Mouse (Mus musculus) heart, embryonic 12.5 days (tissue): ENCODE measurements at regions not wholly inside any gene's neighbourhood (a gene's known extent, or its start where the extent isn't known, plus 50 kb on each side); places are given as distances from the start of the nearest gene placed in this dataset.

Experiments used
- ATAC-seq: fragments of 200-750 bp; cut with Nextera tagmentation; 2 replicates; pipeline ENCODE4 v1.8.0; 2017; ENCODE audit warnings: moderate TSS enrichment, moderate library complexity; ENCODE audit not compliant: insufficient number of reproducible peaks, low FRiP score
- H3K27ac ChIP-seq: fragments of 300-500 bp; sonication (generic); 2 replicates; pipeline ENCODE4 v1.5.1; 2016; ENCODE audit warnings: mild to moderate bottlenecking, moderate library complexity; ENCODE audit not compliant: poor library complexity, severe bottlenecking
- H3K27me3 ChIP-seq: fragments of 300-500 bp; sonication (generic); replicated peaks from 2 replicates; pipeline ENCODE4 v1.6.1; 2016; ENCODE audit warnings: mild to moderate bottlenecking, moderate library complexity
- H3K36me3 ChIP-seq: fragments of 300-500 bp; sonication (generic); 2 replicates; pipeline ENCODE4 v1.6.1; 2016; ENCODE audit warnings: mild to moderate bottlenecking, moderate library complexity
- H3K4me1 ChIP-seq: fragments of 300-500 bp; sonication (generic); replicated peaks from 2 replicates; pipeline ENCODE4 v1.6.1; 2016; ENCODE audit warnings: mild to moderate bottlenecking
- H3K4me2 ChIP-seq: fragments of 300-500 bp; sonication (generic); 2 replicates; pipeline ENCODE4 v1.6.1; 2016; ENCODE audit warnings: mild to moderate bottlenecking, moderate library complexity
- H3K4me3 ChIP-seq: fragments of 300-500 bp; sonication (generic); 2 replicates; pipeline ENCODE4 v1.5.1; 2016; ENCODE audit warnings: mild to moderate bottlenecking
- H3K9ac ChIP-seq: fragments of 300-500 bp; sonication (generic); 2 replicates; pipeline ENCODE4 v1.6.1; 2016; ENCODE audit warnings: mild to moderate bottlenecking, moderate library complexity
- H3K9me3 ChIP-seq: fragments of 300-500 bp; sonication (generic); replicated peaks from 2 replicates; pipeline ENCODE4 v1.6.1; 2016; ENCODE audit warnings: mild to moderate bottlenecking, moderate library complexity
- whole genome bisulfite sequencing: fragments of 180-500 bp; shearing (Covaris S2); methylation state at CpG from one replicate; pipeline ENCODE4 v1.1.7; 2016; 5-methylcytosine and 5-hydroxymethylcytosine counted together

DNA sequence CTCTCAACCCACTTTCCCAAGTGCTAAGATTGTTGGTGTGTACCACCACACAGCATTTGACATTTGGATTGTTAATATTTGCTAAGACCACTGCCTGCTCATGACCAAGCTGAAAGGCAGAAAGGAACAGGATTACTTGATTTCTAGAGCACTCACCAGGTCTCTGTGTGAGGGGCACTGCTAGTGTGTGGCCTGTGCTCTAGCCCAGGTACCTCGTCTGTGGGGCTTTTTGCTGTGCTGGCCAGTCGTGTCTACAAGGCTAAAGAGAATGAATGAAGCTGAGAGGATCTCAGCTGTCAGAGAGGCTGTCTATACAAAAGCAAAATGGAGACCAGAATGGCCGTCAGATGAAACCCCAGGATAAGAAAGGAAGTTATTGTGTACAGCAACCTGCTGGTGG is 95.0 kb downstream of the Tmco5 start:
- Histone ChIP-seq H3K9ac (no peak overlapping the region), H3K27ac (no peak overlapping the region), H3K9me3 (no peaks in the 10 kb centered on the region), H3K4me1 (peaks cover 37% of the 10 kb centered on the region), H3K4me3 (no peak overlapping the region), H3K36me3 (no peaks in the 10 kb centered on the region), H3K27me3 (no peaks in the 10 kb centered on the region), H3K4me2 (no peak overlapping the region)
- no peak for ATAC-seq
- WGBS, result 69% methylated on average over 3 of the region's 3 CpGs

GRCm38 (mm10) chr2:116974152-116974551 is 95.7 kb downstream of the Tmco5 start:
- peaks cover 37% of the 10 kb centered on the region for H3K4me1 ChIP-seq
- WGBS, result 78% methylated on average over 9 of the region's 9 CpGs
- no peak overlapping the region for H3K27ac ChIP-seq
- no peaks in the 10 kb centered on the region for H3K9me3 ChIP-seq
- H3K4me3 ChIP-seq, result no peak overlapping the region
- H3K4me2 ChIP-seq, result no peak overlapping the region
- no peaks in the 10 kb centered on the region for H3K27me3 ChIP-seq
- ATAC-seq, result no peak
- no peak overlapping the region for H3K9ac ChIP-seq
- H3K36me3 ChIP-seq, result no peaks in the 10 kb centered on the region

GRCm38 (mm10) chr2:116974569-116975060 is 96.1 kb downstream of the Tmco5 start:
- 38% methylated on average over 7 of the region's 7 CpGs for WGBS
- H3K27me3 ChIP-seq, result no peaks in the 10 kb centered on the region
- no peaks in the 10 kb centered on the region for H3K9me3 ChIP-seq
- peaks cover 39% of the 10 kb centered on the region for H3K4me1 ChIP-seq
- H3K4me2 ChIP-seq, result peak overlapping the region; percentile 88
- peak overlapping the region; percentile 65 for H3K4me3 ChIP-seq
- no peaks in the 10 kb centered on the region for H3K36me3 ChIP-seq
- peak overlapping the region; percentile 82 for H3K9ac ChIP-seq
- H3K27ac ChIP-seq, result peak overlapping the region; percentile 96
- no peak for ATAC-seq

DNA sequence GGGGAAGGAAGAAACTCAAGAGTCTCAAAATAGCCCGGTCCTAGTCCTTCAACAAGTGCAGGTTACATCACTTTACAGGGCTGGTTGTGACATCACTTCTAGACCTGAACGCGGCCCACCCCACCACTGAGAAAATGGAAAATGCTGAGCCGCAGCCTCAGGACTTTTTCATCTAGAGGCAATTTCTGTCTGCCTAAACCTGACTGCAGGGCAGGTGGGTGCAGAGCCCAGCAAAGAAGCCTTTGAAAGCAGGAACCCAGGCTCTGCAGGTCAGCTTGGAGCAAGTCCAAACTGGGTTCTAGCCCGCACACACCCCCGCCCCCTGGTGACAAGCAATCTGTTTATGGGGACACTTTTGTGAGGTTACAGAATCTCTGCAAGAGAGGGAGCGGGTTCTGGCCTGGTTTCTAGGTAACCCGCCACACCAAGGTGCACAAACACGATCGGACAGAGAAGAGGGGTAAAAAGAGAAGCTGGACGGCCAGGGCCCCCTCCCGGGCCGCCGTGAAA is 96.7 kb downstream of the Tmco5 start:
- H3K4me1 ChIP-seq, result peaks cover 43% of the 10 kb centered on the region
- no peak for ATAC-seq
- H3K27me3 ChIP-seq, result no peaks in the 10 kb centered on the region
- H3K9me3 ChIP-seq, result no peaks in the 10 kb centered on the region
- peak overlapping the region; percentile 65 for H3K4me3 ChIP-seq
- peak overlapping the region; percentile 88 for H3K4me2 ChIP-seq
- WGBS, result under 1% methylated on average over 14 of the region's 14 CpGs
- peak overlapping the region; percentile 96 for H3K27ac ChIP-seq
- H3K36me3 ChIP-seq, result no peaks in the 10 kb centered on the region
- peak overlapping the region; percentile 82 for H3K9ac ChIP-seq

- no peaks in the 10 kb centered on the region for H3K27me3 ChIP-seq
- peak; percentile 86 for ATAC-seq
- no peaks in the 10 kb centered on the region for H3K36me3 ChIP-seq
- peak overlapping the region; percentile 88 for H3K4me2 ChIP-seq
- H3K9ac ChIP-seq, result peak overlapping the region; percentile 82
- H3K4me3 ChIP-seq, result peak overlapping the region; percentile 65
- WGBS, result under 1% methylated on average over 54 of the region's 54 CpGs
- peaks cover 50% of the 10 kb centered on the region for H3K4me1 ChIP-seq
- peak overlapping the region; percentile 96 for H3K27ac ChIP-seq
- no peaks in the 10 kb centered on the region for H3K9me3 ChIP-seq
Observed at GRCm38 (mm10) chr2:116975601-116976431, 97.3 kb downstream of the Tmco5 start.

GRCm38 (mm10) chr2:116976432-116976750 is 97.9 kb downstream of the Tmco5 start:
- no peak for ATAC-seq

GRCm38 (mm10) chr2:116976951-116977503 is 98.5 kb downstream of the Tmco5 start:
- ATAC-seq, result no peak
- Histone ChIP-seq H3K4me2 (0 out of 2 replicates have a peak overlapping the region, but pooled peaks have one; percentile 7), H3K36me3 (no peaks in the 10 kb centered on the region), H3K9ac (no peak overlapping the region), H3K9me3 (no peaks in the 10 kb centered on the region), H3K4me3 (no peak overlapping the region), H3K27ac (peak overlapping the region; percentile 96), H3K4me1 (peaks cover 45% of the 10 kb centered on the region), H3K27me3 (no peaks in the 10 kb centered on the region)
- WGBS, result 10% methylated on average over 9 of the region's 9 CpGs

More at GRCm38 (mm10) chr2:116976432-116976750, 97.9 kb downstream of the Tmco5 start:
- WGBS, result 2% methylated on average over 7 of the region's 7 CpGs
- Histone ChIP-seq H3K4me1 (peaks cover 51% of the 10 kb centered on the region), H3K9me3 (no peaks in the 10 kb centered on the region), H3K4me3 (peak overlapping the region; percentile 65), H3K27me3 (no peaks in the 10 kb centered on the region), H3K9ac (peak overlapping the region; percentile 21; the same call in 1 of the 2 replicates), H3K36me3 (no peaks in the 10 kb centered on the region), H3K4me2 (peak overlapping the region; percentile 88), H3K27ac (peak overlapping the region; percentile 96)

DNA sequence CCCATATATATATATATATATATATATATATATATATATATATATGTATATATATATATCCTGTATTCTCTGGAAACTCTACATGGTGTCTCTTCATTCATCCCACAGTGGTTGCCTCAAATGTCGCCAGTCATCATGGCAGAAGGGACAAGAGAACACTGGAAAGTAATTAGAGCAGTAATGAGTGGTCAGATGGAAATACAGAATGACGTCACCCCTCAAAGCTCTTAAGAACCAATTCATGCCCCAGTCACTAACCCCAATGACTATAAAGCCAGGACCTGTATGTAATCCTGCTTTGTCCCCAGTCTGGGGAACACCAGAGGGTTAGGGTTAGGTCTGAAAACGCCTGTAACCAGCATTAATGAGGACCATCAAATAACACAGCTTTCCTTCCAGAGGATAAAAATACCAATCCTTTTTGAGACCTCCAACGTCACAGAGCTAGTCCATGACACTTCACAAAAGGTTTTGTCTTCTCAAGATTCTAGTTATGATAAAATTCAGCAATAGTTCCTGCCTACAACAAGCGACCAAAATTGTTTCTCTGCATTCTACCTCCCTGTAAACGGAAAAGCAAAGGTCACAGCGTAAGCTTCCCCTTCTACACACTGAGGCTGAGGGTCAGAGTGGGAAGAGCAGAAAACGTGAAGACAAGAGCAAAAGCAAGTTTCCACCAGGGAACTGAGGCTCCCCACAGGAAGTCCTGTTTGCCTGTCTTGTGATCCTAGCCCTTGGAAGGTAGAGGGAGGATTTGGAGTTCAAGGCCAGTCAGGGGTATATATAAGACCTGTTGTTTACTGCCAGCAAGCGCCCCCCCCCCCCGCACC is 99.5 kb downstream of the Tmco5 start:
- Histone ChIP-seq H3K27ac (no peak overlapping the region), H3K9ac (no peak overlapping the region), H3K4me3 (no peak overlapping the region), H3K4me1 (peaks cover 37% of the 10 kb centered on the region), H3K4me2 (no peak overlapping the region), H3K9me3 (no peaks in the 10 kb centered on the region), H3K36me3 (no peaks in the 10 kb centered on the region), H3K27me3 (no peaks in the 10 kb centered on the region)
- 69% methylated on average over 10 of the region's 10 CpGs for WGBS
- ATAC-seq, result no peak

DNA sequence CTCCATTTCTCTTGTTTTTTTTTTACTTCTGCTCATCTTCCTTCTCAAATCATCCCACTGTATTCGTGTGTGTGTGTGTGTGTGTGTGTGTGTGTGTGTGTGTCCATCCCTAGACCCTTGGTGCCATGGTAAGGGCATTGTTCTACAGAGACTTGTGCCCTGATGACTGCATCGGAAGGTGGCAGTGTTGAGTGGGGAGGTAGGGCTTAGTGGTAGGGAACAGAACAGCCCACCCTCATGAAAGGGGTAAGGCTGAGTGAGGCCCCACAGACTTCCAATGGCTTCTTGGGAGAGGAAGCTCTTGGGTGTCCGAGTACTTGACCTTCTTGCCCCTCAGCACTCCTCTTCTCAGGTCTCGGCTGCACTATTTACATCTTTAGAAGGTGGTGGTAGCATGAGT is 100.3 kb downstream of the Tmco5 start:
- peaks cover 33% of the 10 kb centered on the region for H3K4me1 ChIP-seq
- H3K9ac ChIP-seq, result no peak overlapping the region
- no peak for ATAC-seq
- H3K4me3 ChIP-seq, result no peak overlapping the region
- no peaks in the 10 kb centered on the region for H3K27me3 ChIP-seq
- no peak overlapping the region for H3K4me2 ChIP-seq
- no peaks in the 10 kb centered on the region for H3K9me3 ChIP-seq
- no peak overlapping the region for H3K27ac ChIP-seq
- WGBS, result 68% methylated on average over 4 of the region's 4 CpGs
- no peaks in the 10 kb centered on the region for H3K36me3 ChIP-seq

DNA sequence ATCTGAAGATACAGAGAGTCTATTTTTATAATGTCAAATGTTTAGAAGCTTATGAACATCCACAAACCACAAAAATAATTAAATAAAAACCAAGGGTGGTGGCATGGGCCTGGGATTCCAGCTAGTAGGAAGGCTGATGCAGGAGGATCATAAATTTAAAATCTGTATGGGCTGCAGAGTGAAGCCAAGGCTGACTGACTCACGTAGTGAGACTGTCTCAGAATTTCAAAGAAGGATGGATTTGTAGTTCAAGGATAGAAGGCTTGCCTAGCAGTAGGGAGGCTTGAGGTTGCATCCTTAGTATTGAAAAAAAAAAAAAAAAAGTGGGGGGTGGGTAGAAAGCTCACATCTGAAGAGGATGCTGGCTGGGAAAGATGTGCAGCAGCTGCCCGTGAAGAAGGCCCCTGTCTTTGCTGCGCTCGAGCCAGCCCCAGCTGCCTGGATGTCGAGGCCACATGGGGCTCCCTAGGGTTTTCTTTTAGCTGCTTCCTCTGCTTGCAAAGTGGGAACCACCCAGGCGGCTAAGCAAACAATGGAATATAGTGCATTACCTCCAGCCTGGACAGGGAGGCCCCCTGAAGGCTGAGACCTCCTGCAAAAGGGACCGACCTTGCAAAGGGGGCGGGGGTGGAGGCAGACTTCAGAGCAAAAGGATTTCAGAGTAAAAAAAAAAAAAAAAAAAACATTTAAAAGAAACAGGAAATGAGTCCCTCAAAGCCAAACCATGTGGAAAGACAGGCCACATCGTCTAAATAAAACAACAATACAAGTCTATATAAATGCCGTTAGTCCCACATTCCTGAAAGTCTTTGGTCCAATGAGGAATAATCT is 101.3 kb downstream of the Tmco5 start:
- H3K27me3 ChIP-seq, result no peaks in the 10 kb centered on the region
- H3K4me3 ChIP-seq, result no peak overlapping the region
- WGBS, result 15% methylated on average over 10 of the region's 10 CpGs
- H3K27ac ChIP-seq, result no peak overlapping the region
- H3K36me3 ChIP-seq, result no peaks in the 10 kb centered on the region
- ATAC-seq, result no peak
- no peak overlapping the region for H3K9ac ChIP-seq
- H3K9me3 ChIP-seq, result no peaks in the 10 kb centered on the region
- H3K4me2 ChIP-seq, result no peak overlapping the region
- peaks cover 37% of the 10 kb centered on the region for H3K4me1 ChIP-seq
